Mouse (Mus musculus) limb, embryonic 12.5 days (tissue): ENCODE measurements around the gene Sat1. TPM values are rescaled to one million over a fixed set of nuclear protein-coding genes. Genes with fewer than 3 reads are reported as not detected.
"Not testable (repeated sequence)": the region's sequence is repeated elsewhere in the genome, so short reads cannot be mapped to it uniquely, and the experiment has no call there.

ENCODE experiments used
- ATAC-seq: fragments of 200-750 bp; cut with Nextera tagmentation; 2 replicates; pipeline ENCODE4 v1.8.0; 2017; ENCODE audit warnings: low read depth, moderate TSS enrichment; ENCODE audit not compliant: insufficient number of reproducible peaks, insufficient read depth, low FRiP score, low TSS enrichment
- H3K27ac ChIP-seq: fragments of 300-500 bp; sonication (generic); 2 replicates; pipeline ENCODE4 v1.5.1; 2016; ENCODE audit warnings: mild to moderate bottlenecking, moderate library complexity
- H3K27me3 ChIP-seq: fragments of 300-500 bp; sonication (generic); 2 replicates; pipeline ENCODE4 v1.6.1; 2016; ENCODE audit warnings: mild to moderate bottlenecking, moderate library complexity
- H3K36me3 ChIP-seq: fragments of 300-500 bp; sonication (generic); 2 replicates; pipeline ENCODE4 v1.6.1; 2016; ENCODE audit warnings: mild to moderate bottlenecking, moderate library complexity
- H3K4me1 ChIP-seq: fragments of 300-500 bp; sonication (generic); replicated peaks from 2 replicates; pipeline ENCODE4 v1.6.1; 2016
- H3K4me2 ChIP-seq: fragments of 300-500 bp; sonication (generic); 2 replicates; pipeline ENCODE4 v1.6.1; 2016; ENCODE audit warnings: mild to moderate bottlenecking, moderate library complexity
- H3K4me3 ChIP-seq: fragments of 300-500 bp; sonication (generic); replicated peaks from 2 replicates; pipeline ENCODE4 v1.5.1; 2016; ENCODE audit warnings: mild to moderate bottlenecking
- H3K9ac ChIP-seq: fragments of 300-500 bp; sonication (generic); replicated peaks from 2 replicates; pipeline ENCODE4 v1.6.1; 2016; ENCODE audit warnings: mild to moderate bottlenecking, moderate library complexity
- H3K9me3 ChIP-seq: fragments of 300-500 bp; sonication (generic); 2 replicates; pipeline ENCODE4 v1.6.1; 2016; ENCODE audit warnings: mild to moderate bottlenecking, moderate library complexity
- WGBS: fragments of 180-500 bp; shearing (Covaris S2); methylation state at CpG from one replicate; pipeline ENCODE4 v1.1.7; 2016; 5-methylcytosine and 5-hydroxymethylcytosine counted together
- polyA plus RNA-seq: library from polyadenylated mRNA; unstranded; fragments of >200 nt; fragmentation: Nextera tagmentation; extraction: Ambion mirVana; gene quantifications from 2 replicates; pipeline ENCODE4 v1.2.1, GENCODE M21; 2016

The Sat1 gene
- polyA plus RNA-seq, result 84.3 and 88.1 TPM in 2 replicates

DNA sequence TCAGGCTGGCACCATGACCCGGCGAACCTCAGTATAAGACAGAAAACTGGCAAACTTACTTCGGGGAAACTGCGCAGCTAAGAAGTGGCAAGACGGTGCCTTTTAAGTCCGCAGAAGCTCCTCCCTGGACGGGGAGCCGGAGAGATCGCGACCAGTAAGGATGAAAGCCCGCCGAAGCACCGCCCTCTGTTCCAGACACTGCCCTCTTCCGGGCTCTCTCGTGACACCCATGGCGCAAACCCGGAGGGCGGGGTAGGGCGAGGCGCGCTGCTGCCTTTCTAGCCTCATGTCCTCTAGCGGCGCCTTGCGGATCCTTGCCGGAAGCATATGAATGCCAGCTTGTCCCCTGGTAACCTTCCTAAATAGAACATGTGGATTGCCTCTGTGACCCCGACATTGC is at the start of gene Sat1:
Gene Sat1, minus strand, starts transcription at position 179 of the 400 bp plus-strand sequence.
- 22% methylated on average over 26 of the region's 26 CpGs for WGBS
- H3K27ac ChIP-seq, result no peak within 1 kb of the TSS
- peak within 1 kb of the TSS; percentile 51 for H3K4me3 ChIP-seq
- H3K27me3 ChIP-seq, result no peaks in the 10 kb centered on the region
- H3K9me3 ChIP-seq, result no peaks in the 10 kb centered on the region
- H3K4me2 ChIP-seq, result peak within 1 kb of the TSS; percentile 55
- H3K4me1 ChIP-seq, result no peaks in the 10 kb centered on the region
- no peaks in the 10 kb centered on the region for H3K36me3 ChIP-seq
- ATAC-seq, result peak; percentile 93
- H3K9ac ChIP-seq, result peak within 1 kb of the TSS; percentile 51

DNA sequence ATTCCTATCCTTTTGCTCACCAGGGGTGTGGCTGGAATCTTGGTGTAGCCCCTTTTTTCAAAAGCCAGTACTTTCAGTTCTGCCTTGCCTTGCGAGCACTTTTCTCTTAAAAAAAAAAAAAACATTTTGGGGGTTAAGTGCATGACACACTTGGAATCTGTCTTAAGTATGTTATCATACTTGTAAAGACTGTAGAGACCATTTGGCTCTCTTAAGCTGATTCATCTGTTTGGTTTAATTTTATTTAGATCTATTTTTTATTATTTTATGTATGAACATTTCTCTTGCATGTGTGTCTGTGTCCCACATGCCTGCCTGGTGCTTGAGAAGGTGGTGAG is 46.6 kb upstream of the Sat1 start:
- Histone ChIP-seq H3K9me3 (no peaks in the 10 kb centered on the region), H3K27ac (no peak overlapping the region), H3K4me2 (peak overlapping the region; percentile 57), H3K4me3 (peak overlapping the region; percentile 52), H3K27me3 (no peaks in the 10 kb centered on the region), H3K36me3 (no peaks in the 10 kb centered on the region), H3K4me1 (no peaks in the 10 kb centered on the region), H3K9ac (0 out of 2 replicates have a peak overlapping the region, but pooled peaks have one; percentile 54)
- WGBS, result 40% methylated on average over 1 of the region's 1 CpGs
- no peak for ATAC-seq

DNA sequence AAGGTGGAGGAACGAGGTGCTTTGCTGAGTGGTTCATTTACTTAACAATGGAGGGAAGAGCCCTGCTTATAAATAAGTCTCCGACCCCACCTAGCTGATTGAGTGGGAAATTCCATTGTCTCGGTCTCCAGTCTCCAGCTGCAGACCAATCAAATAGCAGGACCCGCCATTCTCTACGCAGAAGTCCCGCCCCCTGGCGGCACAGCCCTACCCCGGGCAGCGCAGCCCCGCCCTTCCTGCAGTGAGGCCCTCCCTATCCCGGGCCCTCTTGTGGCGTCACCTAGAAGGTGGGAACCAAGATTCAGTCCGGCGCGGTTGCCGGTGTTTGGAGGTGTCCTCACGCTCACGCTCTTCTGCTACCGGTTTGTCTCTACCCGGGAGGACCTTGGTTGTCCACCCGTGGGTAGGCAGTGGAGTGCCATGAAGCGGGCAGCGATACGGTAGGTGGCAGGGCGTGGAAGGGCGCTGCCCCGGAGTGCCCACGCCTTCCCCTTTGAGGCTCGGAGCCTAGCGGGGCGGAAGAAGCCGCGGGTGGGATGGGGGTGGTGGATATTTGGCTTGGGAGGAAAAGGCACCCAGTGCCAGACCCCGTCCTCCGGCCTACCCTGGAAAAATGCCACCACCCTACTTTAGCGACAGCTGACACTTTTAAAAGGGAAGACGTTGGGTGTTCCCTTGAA is 46.1 kb upstream of the Sat1 start, which contains the start of gene Acot9:
Gene Acot9, plus strand, starts transcription at position 209 of the 680 bp plus-strand sequence.
- WGBS, result 20% methylated on average over 37 of the region's 37 CpGs

DNA sequence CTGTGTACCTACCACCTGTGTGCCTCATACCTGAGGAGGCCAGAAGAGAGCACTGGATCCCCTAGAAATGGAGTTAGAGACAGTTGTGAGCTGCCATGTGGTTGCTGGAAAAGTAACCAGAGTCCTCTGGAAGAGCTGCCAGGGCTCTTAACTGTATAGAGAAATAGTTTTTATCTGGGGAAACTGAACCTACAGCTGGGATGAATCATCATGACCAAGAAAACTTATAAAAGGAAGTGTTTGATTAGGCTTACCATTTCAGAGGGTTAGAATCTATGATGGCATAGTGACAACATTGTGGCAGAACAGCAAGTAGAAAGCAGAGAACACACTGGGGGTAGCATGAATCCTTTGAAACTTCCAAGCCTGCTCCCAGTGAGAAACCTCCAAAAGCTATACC is 40.6 kb upstream of the Sat1 start:
- no peak overlapping the region for H3K27ac ChIP-seq
- no peak overlapping the region for H3K4me3 ChIP-seq
- H3K4me1 ChIP-seq, result no peaks in the 10 kb centered on the region
- H3K36me3 ChIP-seq, result no peaks in the 10 kb centered on the region
- ATAC-seq, result no peak
- H3K9me3 ChIP-seq, result no peaks in the 10 kb centered on the region
- no peaks in the 10 kb centered on the region for H3K27me3 ChIP-seq
- H3K4me2 ChIP-seq, result no peak overlapping the region
- no peak overlapping the region for H3K9ac ChIP-seq

More for the DNA sequence above, 46.1 kb upstream of the Sat1 start, which contains the start of gene Acot9:
- Histone ChIP-seq H3K27me3 (no peaks in the 10 kb centered on the region), H3K9ac (peak within 1 kb of the TSS; percentile 54; the same call in 1 of the 2 replicates), H3K4me3 (peak within 1 kb of the TSS; percentile 52), H3K9me3 (no peaks in the 10 kb centered on the region), H3K36me3 (no peaks in the 10 kb centered on the region), H3K4me1 (no peaks in the 10 kb centered on the region), H3K4me2 (peak within 1 kb of the TSS; percentile 57), H3K27ac (no peak within 1 kb of the TSS)
- peak; percentile 99 for ATAC-seq

DNA sequence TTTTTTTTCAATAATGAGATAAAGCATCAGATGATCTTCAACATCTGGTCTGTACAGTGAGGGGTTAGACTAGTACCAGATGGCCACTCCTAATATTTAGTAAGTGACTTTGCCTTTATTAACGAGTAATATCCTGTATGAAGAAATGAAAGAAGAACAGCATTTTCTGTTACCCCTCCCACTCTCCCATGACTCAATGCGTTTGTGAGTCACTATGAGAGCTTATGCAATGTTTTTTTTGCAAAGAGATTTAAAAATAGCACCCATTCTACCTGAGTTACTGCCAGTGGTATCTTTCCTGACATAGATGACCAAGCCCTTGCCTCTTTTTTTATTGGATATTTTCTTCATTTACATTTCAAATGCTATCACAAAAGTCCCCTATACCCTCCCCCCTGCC is 2.0 kb upstream of the Sat1 start:
- Histone ChIP-seq H3K4me2 (no peak overlapping the region), H3K4me3 (no peak overlapping the region), H3K27ac (no peak overlapping the region), H3K9me3 (no peaks in the 10 kb centered on the region), H3K36me3 (no peaks in the 10 kb centered on the region), H3K27me3 (no peaks in the 10 kb centered on the region), H3K9ac (no peak overlapping the region), H3K4me1 (no peaks in the 10 kb centered on the region)
- 80% methylated on average over 2 of the region's 2 CpGs for WGBS
- no peak for ATAC-seq

DNA sequence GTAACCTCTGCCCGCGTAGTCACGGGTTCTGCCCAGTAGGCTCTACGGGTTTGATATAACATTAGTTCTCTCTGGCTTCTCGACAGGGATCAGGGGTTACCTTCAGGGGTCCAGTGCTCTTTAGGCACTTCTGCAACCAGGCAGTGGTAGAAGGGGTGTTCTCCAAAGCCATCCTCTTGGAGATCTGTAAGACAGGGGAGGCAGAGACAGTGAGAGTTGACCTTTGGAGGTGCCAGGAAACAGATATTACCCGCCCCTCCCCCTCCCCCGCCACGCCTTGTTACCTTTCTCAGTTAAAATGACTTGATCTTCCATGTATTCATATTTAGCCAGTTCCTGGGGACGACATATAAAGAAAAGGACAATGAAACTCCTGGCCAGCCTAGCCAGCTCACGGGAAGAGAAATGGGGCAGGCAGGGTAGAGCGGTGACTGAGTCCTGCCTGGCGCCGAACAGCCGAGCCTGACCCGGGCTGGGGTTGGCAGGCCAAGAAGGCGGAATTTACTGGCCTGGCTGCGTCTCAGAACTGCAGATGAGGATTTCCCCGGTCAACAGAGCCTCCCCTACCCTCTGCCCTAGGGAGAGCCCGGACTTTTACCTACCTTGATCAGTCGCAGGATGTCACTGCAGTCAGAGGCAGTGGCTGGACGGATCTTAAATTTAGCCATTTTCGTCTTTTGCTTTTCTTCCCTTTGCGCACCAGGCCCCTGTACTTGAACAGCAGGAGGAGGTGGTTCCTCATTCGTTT is 574 bp downstream of the Sat1 start:
- Histone ChIP-seq H3K9ac (peak overlapping the region; percentile 51), H3K4me2 (peak overlapping the region; percentile 55), H3K4me3 (peak overlapping the region; percentile 51), H3K36me3 (no peaks in the 10 kb centered on the region), H3K4me1 (no peaks in the 10 kb centered on the region), H3K27ac (no peak overlapping the region), H3K9me3 (no peaks in the 10 kb centered on the region), H3K27me3 (no peaks in the 10 kb centered on the region)
- WGBS, result 24% methylated on average over 24 of the region's 24 CpGs
- ATAC-seq, result peak; percentile 75; the same call in 1 of the 2 replicates

DNA sequence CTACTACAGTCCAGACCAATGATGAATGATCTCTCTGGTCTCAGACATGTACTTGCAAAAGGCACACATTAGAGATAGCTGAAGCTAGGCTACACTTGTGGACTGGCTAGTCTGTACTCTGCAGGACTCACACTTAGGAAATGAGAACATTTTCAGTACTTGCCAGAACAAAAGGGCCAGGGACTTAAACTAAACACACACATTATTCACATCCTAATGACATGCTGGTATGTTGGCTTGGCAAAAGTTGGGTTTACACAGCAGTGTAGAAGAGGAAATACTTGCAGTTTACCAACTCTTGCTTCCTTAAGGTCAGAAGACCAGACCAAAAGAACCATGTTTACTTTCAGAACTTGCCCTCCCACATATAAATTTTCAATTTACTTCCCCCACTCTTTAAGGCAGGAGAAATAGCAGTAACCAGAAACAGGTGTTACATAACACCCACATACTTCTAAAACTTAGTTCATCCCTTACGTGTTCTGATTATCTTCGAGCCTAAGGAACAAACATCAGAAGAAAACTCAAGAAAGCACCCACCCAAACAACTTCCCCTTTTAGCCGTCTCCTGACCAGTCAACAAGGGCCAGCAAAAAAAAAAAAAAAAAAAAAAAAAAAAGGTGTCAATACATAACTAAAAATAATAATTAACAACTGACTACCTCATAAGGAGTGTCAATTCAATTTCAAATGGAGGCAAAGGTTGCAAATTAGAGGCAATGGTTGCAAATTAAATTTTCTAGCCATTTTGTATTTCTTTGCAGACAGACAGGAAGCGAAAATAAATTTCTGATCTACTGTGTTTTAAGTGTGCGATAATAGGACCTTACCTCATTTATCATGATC is 1.7 kb downstream of the Sat1 start:
- WGBS, result 90% methylated on average over 5 of the region's 5 CpGs
- H3K4me1 ChIP-seq, result no peaks in the 10 kb centered on the region
- no peak overlapping the region for H3K9ac ChIP-seq
- no peak overlapping the region for H3K27ac ChIP-seq
- 0 out of 2 replicates have a peak overlapping the region, but pooled peaks have one; percentile 55 for H3K4me2 ChIP-seq
- H3K36me3 ChIP-seq, result no peaks in the 10 kb centered on the region
- H3K27me3 ChIP-seq, result no peaks in the 10 kb centered on the region
- no peak overlapping the region for H3K4me3 ChIP-seq
- no peak for ATAC-seq
- no peaks in the 10 kb centered on the region for H3K9me3 ChIP-seq

DNA sequence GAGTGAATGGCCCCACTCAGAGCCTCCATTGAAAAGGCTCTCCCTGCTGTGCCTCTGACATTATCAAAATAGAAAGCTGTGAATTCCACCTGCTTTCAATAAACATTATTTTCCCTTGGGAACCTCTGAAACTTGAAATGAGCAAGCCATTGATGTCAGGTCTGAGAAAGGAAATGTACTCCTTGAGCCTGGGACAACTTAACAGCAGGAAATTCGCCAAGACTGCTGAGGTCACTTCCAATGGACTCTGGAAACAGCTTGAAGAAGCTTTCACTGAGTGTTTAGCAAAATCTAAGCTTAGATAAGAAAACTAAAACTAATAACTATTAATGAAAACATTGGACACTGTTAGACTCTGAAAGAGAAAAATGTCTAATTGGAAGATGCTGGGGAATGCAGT is 7.6 kb downstream of the Sat1 start:
- Histone ChIP-seq H3K4me3 (no peak overlapping the region), H3K4me1 (no peaks in the 10 kb centered on the region), H3K9ac (no peak overlapping the region), H3K27ac (no peak overlapping the region), H3K36me3 (no peaks in the 10 kb centered on the region), H3K9me3 (no peaks in the 10 kb centered on the region), H3K4me2 (no peak overlapping the region), H3K27me3 (no peaks in the 10 kb centered on the region)
- WGBS, result 7% methylated on average over 1 of the region's 1 CpGs
- no peak for ATAC-seq

DNA sequence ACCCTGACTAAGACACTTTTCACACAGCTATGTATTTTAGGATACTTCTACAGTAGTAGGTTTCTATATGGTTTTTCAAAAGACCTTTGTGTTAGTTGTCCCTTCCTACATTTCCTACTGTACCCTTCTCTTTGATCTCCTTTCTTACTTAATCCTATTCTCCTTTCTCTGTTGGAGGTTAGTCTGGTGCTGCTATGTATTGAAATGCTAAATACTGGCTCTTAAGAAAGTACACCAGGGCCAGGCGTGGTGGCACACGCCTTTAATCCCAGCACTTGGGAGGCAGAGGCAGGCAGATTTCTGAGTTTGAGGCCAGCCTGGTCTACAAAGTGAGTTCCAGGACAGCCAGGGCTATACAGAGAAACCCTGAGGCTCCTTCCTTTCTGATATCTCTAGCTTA is 10.8 kb downstream of the Sat1 start:
- H3K9me3 ChIP-seq, H3K9ac ChIP-seq, ATAC-seq, H3K4me1 ChIP-seq, H3K27ac ChIP-seq, H3K36me3 ChIP-seq, H3K4me3 ChIP-seq, H3K4me2 ChIP-seq, H3K27me3 ChIP-seq: not testable (repeated sequence)
- WGBS, result 85% methylated on average over 2 of the region's 2 CpGs

DNA sequence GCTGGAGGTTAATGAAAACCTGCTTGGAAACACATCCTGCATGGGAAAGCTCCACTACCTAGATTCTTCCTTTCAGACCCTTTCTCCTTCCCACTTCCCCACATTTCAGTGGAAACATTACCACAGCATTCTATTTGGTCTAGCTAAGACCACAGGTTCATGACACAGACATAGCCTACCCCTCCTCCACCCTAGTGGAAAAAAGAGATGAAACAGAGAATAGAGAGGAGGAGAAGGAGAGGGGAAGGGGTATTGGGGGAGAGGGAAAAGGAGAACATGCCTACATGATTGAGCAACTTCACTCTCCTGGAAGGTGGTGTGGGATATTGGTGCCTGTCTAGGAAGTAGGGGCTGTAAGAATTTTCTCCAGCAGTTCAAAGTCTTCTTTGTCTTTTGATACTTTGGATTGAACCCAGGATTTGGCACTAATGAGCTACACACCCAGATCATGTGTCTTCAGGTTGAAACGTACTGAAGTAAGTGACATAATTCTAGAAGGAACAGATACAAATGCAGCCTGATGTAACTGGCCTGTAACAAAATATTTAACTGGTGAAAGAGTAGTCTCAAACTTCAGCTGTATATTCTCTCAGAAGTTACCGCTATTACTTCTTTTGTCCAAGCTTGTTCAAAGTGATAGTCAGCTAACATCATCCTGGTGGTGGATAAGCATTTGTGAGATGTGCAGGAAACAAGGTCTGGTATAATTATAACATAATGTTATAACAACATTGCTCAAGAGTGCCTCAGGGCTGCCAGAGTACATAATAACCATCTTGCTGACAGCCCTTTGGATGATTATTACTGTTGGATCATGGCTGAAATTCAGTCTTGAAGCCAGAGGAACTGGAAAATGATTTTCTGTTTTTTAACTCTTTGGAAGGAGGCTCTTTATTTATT is 13.6 kb downstream of the Sat1 start:
- H3K9ac ChIP-seq, result no peak overlapping the region
- H3K36me3 ChIP-seq, result no peaks in the 10 kb centered on the region
- no peaks in the 10 kb centered on the region for H3K27me3 ChIP-seq
- H3K27ac ChIP-seq, result no peak overlapping the region
- WGBS, result 60% methylated on average over 2 of the region's 2 CpGs
- no peak overlapping the region for H3K4me3 ChIP-seq
- no peak for ATAC-seq
- H3K9me3 ChIP-seq, result no peaks in the 10 kb centered on the region
- H3K4me2 ChIP-seq, result no peak overlapping the region
- no peaks in the 10 kb centered on the region for H3K4me1 ChIP-seq
